Mouse (Mus musculus) intestine, postnatal 0 days (tissue): ENCODE data around the gene Pla2g4d. TPM values are rescaled to one million over a fixed set of nuclear protein-coding genes. Genes with fewer than 3 reads are reported as not detected.
A peak's percentile ranks its signal among the peaks of the same experiment; 100 is the strongest.
"Not testable (repeated sequence)": the region's sequence is repeated elsewhere in the genome, so short reads cannot be mapped to it uniquely, and the experiment has no call there.

Experiments
- ATAC-seq: fragments of 200-750 bp; cut with Nextera tagmentation; 2 replicates; pipeline ENCODE4 v1.8.0; 2017; ENCODE audit warnings: mild to moderate bottlenecking, moderate TSS enrichment, moderate library complexity
- H3K27ac ChIP-seq: fragments of 300-500 bp; sonication (generic); 2 replicates; pipeline ENCODE4 v1.5.1; 2014; ENCODE audit warnings: mild to moderate bottlenecking, low read depth, low read length, moderate library complexity
- H3K27me3 ChIP-seq: fragments of 300-500 bp; sonication (generic); replicated peaks from 2 replicates; pipeline ENCODE4 v1.6.1; 2014; ENCODE audit warnings: low read length, mixed read lengths; ENCODE audit not compliant: control insufficient read depth, insufficient read depth
- H3K36me3 ChIP-seq: fragments of 300-500 bp; sonication (generic); 2 replicates; pipeline ENCODE4 v1.6.1; 2014; ENCODE audit warnings: mild to moderate bottlenecking, moderate library complexity; ENCODE audit not compliant: control insufficient read depth, insufficient read depth
- H3K4me1 ChIP-seq: fragments of 300-500 bp; sonication (generic); replicated peaks from 2 replicates; pipeline ENCODE4 v1.6.1; 2014; ENCODE audit warnings: antibody characterized with exemption, low read length, mixed read lengths; ENCODE audit not compliant: control insufficient read depth, insufficient read depth
- H3K4me2 ChIP-seq: fragments of 300-500 bp; sonication (generic); replicated peaks from 2 replicates; pipeline ENCODE4 v1.6.1; 2014; ENCODE audit warnings: low read depth, mild to moderate bottlenecking, moderate library complexity
- H3K4me3 ChIP-seq: fragments of 300-500 bp; sonication (generic); 2 replicates; pipeline ENCODE4 v1.5.1; 2014; ENCODE audit warnings: low read depth, low read length
- H3K9ac ChIP-seq: fragments of 300-500 bp; sonication (generic); 2 replicates; pipeline ENCODE4 v1.6.1; 2014; ENCODE audit warnings: mild to moderate bottlenecking, low read depth, low read length
- H3K9me3 ChIP-seq: fragments of 300-500 bp; sonication (generic); 2 replicates; pipeline ENCODE4 v1.6.1; 2016; ENCODE audit warnings: mixed run types; ENCODE audit not compliant: control insufficient read depth
- CTCF ChIP-seq: sonication (generic); IDR thresholded peaks from 2 replicates; pipeline ENCODE4 v1.5.1; 2016; ENCODE audit warnings: low read depth, mild to moderate bottlenecking, control low read depth, antibody characterized with exemption, moderate library complexity
- WGBS: fragments of 180-500 bp; shearing (Covaris S2); extraction: QIAGEN DNeasy Blood & Tissue Kit; methylation state at CpG from one replicate; pipeline ENCODE4 v1.1.7; 2014; 5-methylcytosine and 5-hydroxymethylcytosine counted together
- polyA plus RNA-seq: library from polyadenylated mRNA; unstranded; fragments of >200 nt; fragmentation: Nextera tagmentation; extraction: Ambion mirVana; gene quantifications from 2 replicates; pipeline ENCODE4 v1.2.1, GENCODE M21; 2015

Pla2g4d gene
- polyA plus RNA-seq, 1 experiment from 2014 or later, result 0.20 TPM

- Histone ChIP-seq H3K27me3 (no peaks in the 10 kb centered on the region), H3K4me3 (no peak overlapping the region), H3K9me3 (no peaks in the 10 kb centered on the region), H3K9ac (no peak overlapping the region), H3K27ac (no peak overlapping the region), H3K4me2 (no peak overlapping the region), H3K36me3 (no peaks in the 10 kb centered on the region), H3K4me1 (no peaks in the 10 kb centered on the region)
- WGBS, result 85% methylated on average over 6 of the region's 6 CpGs
- ATAC-seq, result no peak
- TF ChIP-seq CTCF, result no peak
Observed at GRCm38 (mm10) chr2:120252644-120253043, 36.4 kb downstream of the Pla2g4d start.

- H3K4me1 ChIP-seq, result no peaks in the 10 kb centered on the region
- no peaks in the 10 kb centered on the region for H3K36me3 ChIP-seq
- H3K4me2 ChIP-seq, result peak overlapping the region; percentile 61
- 13% methylated on average over 9 of the region's 9 CpGs for WGBS
- H3K9me3 ChIP-seq, result no peaks in the 10 kb centered on the region
- H3K4me3 ChIP-seq, result peak overlapping the region; percentile 29
- H3K27ac ChIP-seq, result no peak overlapping the region
- TF ChIP-seq CTCF, result peak; percentile 55
- peaks cover 13% of the 10 kb centered on the region; the same call in 1 of the 2 replicates for H3K27me3 ChIP-seq
- no peak for ATAC-seq
- H3K9ac ChIP-seq, result no peak overlapping the region
Observed at GRCm38 (mm10) chr2:120245421-120246016, 43.5 kb downstream of the Pla2g4d start.

GRCm38 (mm10) chr2:120244679-120245420, 44.1 kb downstream of the Pla2g4d start, which contains the start of gene Pla2g4e:
Gene Pla2g4e, minus strand, starts transcription at chr2:120245335.
- Histone ChIP-seq H3K4me3 (peak within 1 kb of the TSS; percentile 29), H3K4me1 (no peaks in the 10 kb centered on the region), H3K27me3 (peaks cover 13% of the 10 kb centered on the region; the same call in 1 of the 2 replicates), H3K36me3 (no peaks in the 10 kb centered on the region), H3K4me2 (peak within 1 kb of the TSS; percentile 61), H3K9ac (no peak within 1 kb of the TSS), H3K9me3 (no peaks in the 10 kb centered on the region), H3K27ac (no peak within 1 kb of the TSS)
- no peak for TF ChIP-seq CTCF
- ATAC-seq, result no peak
- WGBS, result 7% methylated on average over 27 of the region's 27 CpGs

- no peak for ATAC-seq
- Histone ChIP-seq H3K4me2 (no peak overlapping the region), H3K27me3 (peaks cover 13% of the 10 kb centered on the region; the same call in 1 of the 2 replicates), H3K4me3 (no peak overlapping the region), H3K4me1 (no peaks in the 10 kb centered on the region), H3K9me3 (no peaks in the 10 kb centered on the region), H3K27ac (no peak overlapping the region), H3K9ac (no peak overlapping the region), H3K36me3 (no peaks in the 10 kb centered on the region)
- TF ChIP-seq CTCF, result no peak
- 93% methylated on average over 2 of the region's 2 CpGs for WGBS
Observed at GRCm38 (mm10) chr2:120243995-120244394, 45.0 kb downstream of the Pla2g4d start.

- peaks cover 13% of the 10 kb centered on the region; the same call in 1 of the 2 replicates for H3K27me3 ChIP-seq
- H3K36me3 ChIP-seq, result no peaks in the 10 kb centered on the region
- no peak for TF ChIP-seq CTCF
- H3K4me2 ChIP-seq, result no peak overlapping the region
- no peak overlapping the region for H3K4me3 ChIP-seq
- 73% methylated on average over 5 of the region's 5 CpGs for WGBS
- H3K9me3 ChIP-seq, result no peaks in the 10 kb centered on the region
- no peak for ATAC-seq
- H3K4me1 ChIP-seq, result no peaks in the 10 kb centered on the region
- no peak overlapping the region for H3K27ac ChIP-seq
- H3K9ac ChIP-seq, result no peak overlapping the region
Observed at GRCm38 (mm10) chr2:120242791-120243467, 46.1 kb downstream of the Pla2g4d start.

- H3K4me3 ChIP-seq, ATAC-seq, H3K9ac ChIP-seq, H3K4me1 ChIP-seq, H3K27ac ChIP-seq, H3K36me3 ChIP-seq, H3K9me3 ChIP-seq, H3K27me3 ChIP-seq, H3K4me2 ChIP-seq: not testable (repeated sequence)
- WGBS, result 75% methylated on average over 6 of the region's 9 CpGs
Observed at GRCm38 (mm10) chr2:120238733-120239132, 50.3 kb downstream of the Pla2g4d start.
